Mouse (Mus musculus): ENCODE measurements at regions not wholly inside any gene's neighbourhood (a gene's known extent, or its start where the extent isn't known, plus 50 kb on each side); places are given as distances from the start of the nearest gene placed in this dataset.

GRCm38 (mm10) chr12:99077366-99077765 lies 157.0 kb downstream of the Ttc8 start:
- WGBS: 43% methylated on average over 3 of the region's 3 CpGs
- Histone ChIP-seq H3K27me3 (ENCODE audit: control insufficient read depth, insufficient read depth, low read length) (no peaks in the 10 kb centered on the region), H3K4me1 (ENCODE audit: control insufficient read depth, insufficient read depth, insufficient read length, low read length) (no peaks in the 10 kb centered on the region), H3K27ac (ENCODE audit: insufficient read depth, low read depth, low read length) (no peak overlapping the region), H3K4me3 (ENCODE audit: low read depth, low read length) (no peak overlapping the region), H3K36me3 (ENCODE audit: control insufficient read depth, insufficient read depth, low read length) (no peaks in the 10 kb centered on the region)
- TF ChIP-seq CTCF (IDR thresholded peaks at IDR 0.05; ENCODE audit: extremely low read depth, insufficient read length, insufficient replicate concordance, low read depth, low read length): no peak
- no peak for TF ChIP-seq POLR2A (IDR thresholded peaks at IDR 0.05; ENCODE audit: low read depth, low read length)

- H3K27me3 ChIP-seq (ENCODE audit: control insufficient read depth, insufficient read depth, low read length): peaks cover 4% of the 10 kb centered on the region; the same call in 1 of the 2 replicates
- H3K4me1 ChIP-seq (ENCODE audit: control insufficient read depth, insufficient read depth, insufficient read length, low read length): peaks cover 3% of the 10 kb centered on the region; the same call in 1 of the 2 replicates
- TF ChIP-seq CTCF (IDR thresholded peaks at IDR 0.05; ENCODE audit: extremely low read depth, insufficient read length, insufficient replicate concordance, low read depth, low read length) (no peak), POLR2A (IDR thresholded peaks at IDR 0.05; ENCODE audit: low read depth, low read length) (no peak)
- no peak overlapping the region for H3K4me3 ChIP-seq (ENCODE audit: low read depth, low read length)
- H3K27ac ChIP-seq (ENCODE audit: insufficient read depth, low read depth, low read length): no peak overlapping the region
- no peaks in the 10 kb centered on the region for H3K36me3 ChIP-seq (ENCODE audit: control insufficient read depth, insufficient read depth, low read length)
- 45% methylated on average over 1 of the region's 1 CpGs for whole genome bisulfite sequencing
Measured at GRCm38 (mm10) chr12:99079873-99080272, 159.5 kb downstream of the Ttc8 start.

GRCm38 (mm10) chr12:99083616-99084015 lies 163.2 kb downstream of the Ttc8 start:
- no peaks in the 10 kb centered on the region for H3K36me3 ChIP-seq (ENCODE audit: control insufficient read depth, insufficient read depth, low read length)
- peaks cover 4% of the 10 kb centered on the region; the same call in 1 of the 2 replicates for H3K27me3 ChIP-seq (ENCODE audit: control insufficient read depth, insufficient read depth, low read length)
- H3K4me1 ChIP-seq (ENCODE audit: control insufficient read depth, insufficient read depth, insufficient read length, low read length): peaks cover 3% of the 10 kb centered on the region; the same call in 1 of the 2 replicates
- H3K27ac ChIP-seq (ENCODE audit: insufficient read depth, low read depth, low read length): no peak overlapping the region
- no peak overlapping the region for H3K4me3 ChIP-seq (ENCODE audit: low read depth, low read length)
- TF ChIP-seq CTCF (IDR thresholded peaks at IDR 0.05; ENCODE audit: extremely low read depth, insufficient read length, insufficient replicate concordance, low read depth, low read length): no peak
- no peak for TF ChIP-seq POLR2A (IDR thresholded peaks at IDR 0.05; ENCODE audit: low read depth, low read length)
- 46% methylated on average over 11 of the region's 11 CpGs for WGBS

- TF ChIP-seq CTCF (IDR thresholded peaks at IDR 0.05; ENCODE audit: extremely low read depth, insufficient read length, insufficient replicate concordance, low read depth, low read length): peak; percentile 88
- no peak for TF ChIP-seq POLR2A (IDR thresholded peaks at IDR 0.05; ENCODE audit: low read depth, low read length)
- Histone ChIP-seq H3K27me3 (ENCODE audit: control insufficient read depth, insufficient read depth, low read length) (peaks cover 4% of the 10 kb centered on the region; the same call in 1 of the 2 replicates), H3K4me3 (ENCODE audit: low read depth, low read length) (no peak overlapping the region), H3K36me3 (ENCODE audit: control insufficient read depth, insufficient read depth, low read length) (no peaks in the 10 kb centered on the region), H3K27ac (ENCODE audit: insufficient read depth, low read depth, low read length) (no peak overlapping the region), H3K4me1 (ENCODE audit: control insufficient read depth, insufficient read depth, insufficient read length, low read length) (peaks cover 3% of the 10 kb centered on the region; the same call in 1 of the 2 replicates)
- 3% methylated on average over 18 of the region's 18 CpGs for WGBS
Measured at GRCm38 (mm10) chr12:99084144-99084543, 163.8 kb downstream of the Ttc8 start.

- no peak overlapping the region for H3K27ac ChIP-seq (ENCODE audit: insufficient read depth, low read depth, low read length)
- no peaks in the 10 kb centered on the region for H3K36me3 ChIP-seq (ENCODE audit: control insufficient read depth, insufficient read depth, low read length)
- peaks cover 6% of the 10 kb centered on the region; the same call in 1 of the 2 replicates for H3K27me3 ChIP-seq (ENCODE audit: control insufficient read depth, insufficient read depth, low read length)
- H3K4me1 ChIP-seq (ENCODE audit: control insufficient read depth, insufficient read depth, insufficient read length, low read length): peaks cover 3% of the 10 kb centered on the region; the same call in 1 of the 2 replicates
- TF ChIP-seq CTCF (IDR thresholded peaks at IDR 0.05; ENCODE audit: extremely low read depth, insufficient read length, insufficient replicate concordance, low read depth, low read length): no peak
- no peak for TF ChIP-seq POLR2A (IDR thresholded peaks at IDR 0.05; ENCODE audit: low read depth, low read length)
- no peak overlapping the region for H3K4me3 ChIP-seq (ENCODE audit: low read depth, low read length)
- WGBS: 80% methylated on average over 8 of the region's 8 CpGs
Measured at GRCm38 (mm10) chr12:99087286-99087685, 166.9 kb downstream of the Ttc8 start.

- Histone ChIP-seq H3K36me3 (ENCODE audit: control insufficient read depth, insufficient read depth, low read length) (no peaks in the 10 kb centered on the region), H3K27ac (ENCODE audit: insufficient read depth, low read depth, low read length) (no peak overlapping the region), H3K4me3 (ENCODE audit: low read depth, low read length) (no peak overlapping the region), H3K4me1 (ENCODE audit: control insufficient read depth, insufficient read depth, insufficient read length, low read length) (peaks cover 1% of the 10 kb centered on the region; the same call in 1 of the 2 replicates), H3K27me3 (ENCODE audit: control insufficient read depth, insufficient read depth, low read length) (0 out of 2 replicates have a peak, but pooled peaks cover 2% of the 10 kb centered on the region)
- no peak for TF ChIP-seq CTCF (IDR thresholded peaks at IDR 0.05; ENCODE audit: extremely low read depth, insufficient read length, insufficient replicate concordance, low read depth, low read length)
- TF ChIP-seq POLR2A (IDR thresholded peaks at IDR 0.05; ENCODE audit: low read depth, low read length): no peak
- 67% methylated on average over 4 of the region's 4 CpGs for WGBS
Measured at GRCm38 (mm10) chr12:99091770-99092169, 171.4 kb downstream of the Ttc8 start.

GRCm38 (mm10) chr12:99093151-99093550 lies 172.8 kb downstream of the Ttc8 start:
- no peak overlapping the region for H3K27ac ChIP-seq (ENCODE audit: insufficient read depth, low read depth, low read length)
- H3K27me3 ChIP-seq (ENCODE audit: control insufficient read depth, insufficient read depth, low read length): 0 out of 2 replicates have a peak, but pooled peaks cover 2% of the 10 kb centered on the region
- H3K4me3 ChIP-seq (ENCODE audit: low read depth, low read length): no peak overlapping the region
- H3K4me1 ChIP-seq (ENCODE audit: control insufficient read depth, insufficient read depth, insufficient read length, low read length): peaks cover 8% of the 10 kb centered on the region
- no peak for TF ChIP-seq CTCF (IDR thresholded peaks at IDR 0.05; ENCODE audit: extremely low read depth, insufficient read length, insufficient replicate concordance, low read depth, low read length)
- no peak for TF ChIP-seq POLR2A (IDR thresholded peaks at IDR 0.05; ENCODE audit: low read depth, low read length)
- 79% methylated on average over 3 of the region's 3 CpGs for WGBS
- H3K36me3 ChIP-seq (ENCODE audit: control insufficient read depth, insufficient read depth, low read length): no peaks in the 10 kb centered on the region
